Mouse (Mus musculus): ENCODE results near the gene 4933415A04Rik.
A peak's percentile ranks its signal among the peaks of the same experiment; 100 is the strongest.

4933415A04Rik gene

GRCm38 (mm10) chr11:43586324-43587090 is at the start of gene 4933415A04Rik:
Gene 4933415A04Rik, plus strand, starts transcription at chr11:43587040.
- peak; percentile 66 to 72 for DNase-seq

- DNase-seq = no peak
Observed at GRCm38 (mm10) chr11:43537074-43537473, 49.8 kb upstream of the 4933415A04Rik start.

- DNase-seq = no peak
Observed at GRCm38 (mm10) chr11:43539863-43540262, 47.0 kb upstream of the 4933415A04Rik start.

GRCm38 (mm10) chr11:43543711-43544466 is 43.0 kb upstream of the 4933415A04Rik start:
- DNase-seq = no peak

GRCm38 (mm10) chr11:43544819-43545218 is 42.0 kb upstream of the 4933415A04Rik start:
- no peak for DNase-seq

GRCm38 (mm10) chr11:43545873-43546475 is 40.9 kb upstream of the 4933415A04Rik start:
- DNase-seq = no peak

- no peak for DNase-seq
Observed at GRCm38 (mm10) chr11:43546678-43547077, 40.2 kb upstream of the 4933415A04Rik start.

GRCm38 (mm10) chr11:43548148-43548547 is 38.7 kb upstream of the 4933415A04Rik start:
- DNase-seq = no peak

GRCm38 (mm10) chr11:43548657-43549435 is 38.0 kb upstream of the 4933415A04Rik start:
- DNase-seq = no peak

- no peak for DNase-seq
Observed at GRCm38 (mm10) chr11:43549701-43550100, 37.1 kb upstream of the 4933415A04Rik start.

- no peak for DNase-seq
Observed at GRCm38 (mm10) chr11:43551756-43552155, 35.1 kb upstream of the 4933415A04Rik start.

GRCm38 (mm10) chr11:43552675-43553074 is 34.2 kb upstream of the 4933415A04Rik start:
- no peak for DNase-seq

GRCm38 (mm10) chr11:43556538-43556937 is 30.3 kb upstream of the 4933415A04Rik start:
- no peak for DNase-seq

GRCm38 (mm10) chr11:43559515-43560292 is 27.1 kb upstream of the 4933415A04Rik start:
- DNase-seq = no peak

- no peak for DNase-seq
Observed at GRCm38 (mm10) chr11:43563654-43564244, 23.1 kb upstream of the 4933415A04Rik start.

GRCm38 (mm10) chr11:43565414-43565813 is 21.4 kb upstream of the 4933415A04Rik start:
- DNase-seq = no peak

GRCm38 (mm10) chr11:43565852-43566251 is 21.0 kb upstream of the 4933415A04Rik start:
- DNase-seq = no peak

- DNase-seq = no peak
Observed at GRCm38 (mm10) chr11:43566696-43567095, 20.1 kb upstream of the 4933415A04Rik start.

- peak; percentile 50 to 64 for DNase-seq
Observed at GRCm38 (mm10) chr11:43568263-43568662, 18.6 kb upstream of the 4933415A04Rik start.

- DNase-seq = no peak
Observed at GRCm38 (mm10) chr11:43569188-43569587, 17.7 kb upstream of the 4933415A04Rik start.

GRCm38 (mm10) chr11:43569595-43569994 is 17.2 kb upstream of the 4933415A04Rik start:
- DNase-seq = no peak

- no peak for DNase-seq
Observed at GRCm38 (mm10) chr11:43575061-43575375, 11.8 kb upstream of the 4933415A04Rik start.
